Mouse (Mus musculus) stomach, embryonic 14.5 days (tissue): ENCODE results near the gene Map3k9. TPM values are rescaled to one million over a fixed set of nuclear protein-coding genes. Genes with fewer than 3 reads are reported as not detected.

Experiments
- ATAC-seq: fragments of 200-750 bp; cut with Nextera tagmentation; 2 replicates; pipeline ENCODE4 v1.8.0; 2017; ENCODE audit warnings: low read depth, moderate TSS enrichment; ENCODE audit not compliant: insufficient number of reproducible peaks, insufficient read depth, low FRiP score
- H3K27ac ChIP-seq: fragments of 300-500 bp; sonication (generic); 2 replicates; pipeline ENCODE4 v1.5.1; 2014; ENCODE audit warnings: mild to moderate bottlenecking, low read length, moderate library complexity, mixed read lengths
- H3K27me3 ChIP-seq: fragments of 300-500 bp; sonication (generic); 2 replicates; pipeline ENCODE4 v1.6.1; 2014; ENCODE audit warnings: low read length, control low read depth, mixed read lengths; ENCODE audit not compliant: control insufficient read depth, insufficient read depth
- H3K36me3 ChIP-seq: fragments of 300-500 bp; sonication (generic); 2 replicates; pipeline ENCODE4 v1.6.1; 2014; ENCODE audit warnings: mild to moderate bottlenecking, control low read depth, low read length, moderate library complexity, mixed read lengths; ENCODE audit not compliant: control insufficient read depth, insufficient read depth
- H3K4me1 ChIP-seq: fragments of 300-500 bp; sonication (generic); 2 replicates; pipeline ENCODE4 v1.6.1; 2014; ENCODE audit warnings: low read length, control low read depth, mixed read lengths; ENCODE audit not compliant: control insufficient read depth, insufficient read depth
- H3K4me2 ChIP-seq: fragments of 300-500 bp; sonication (generic); replicated peaks from 2 replicates; pipeline ENCODE4 v1.6.1; 2014; ENCODE audit warnings: low read depth, low read length, control low read depth
- H3K4me3 ChIP-seq: fragments of 300-500 bp; sonication (generic); 2 replicates; pipeline ENCODE4 v1.5.1; 2014; ENCODE audit warnings: low read depth, low read length, control low read depth
- H3K9ac ChIP-seq: fragments of 300-500 bp; sonication (generic); replicated peaks from 2 replicates; pipeline ENCODE4 v1.6.1; 2014; ENCODE audit warnings: low read depth, mild to moderate bottlenecking, control low read depth, low read length, moderate library complexity, mixed read lengths
- H3K9me3 ChIP-seq: fragments of 300-500 bp; sonication (generic); 2 replicates; pipeline ENCODE4 v1.6.1; 2016; ENCODE audit warnings: low read depth, low read length, control low read depth; ENCODE audit not compliant: control insufficient read depth
- WGBS: fragments of 180-500 bp; shearing (Covaris S2); extraction: QIAGEN DNeasy Blood & Tissue Kit; methylation state at CpG from one replicate; pipeline ENCODE4 v1.1.7; 2014; 5-methylcytosine and 5-hydroxymethylcytosine counted together
- polyA plus RNA-seq: library from polyadenylated mRNA; unstranded; fragments of >200 nt; fragmentation: Nextera tagmentation; extraction: Ambion mirVana; gene quantifications from 2 replicates; pipeline ENCODE4 v1.2.1, GENCODE M21; 2014

Gene Map3k9
- polyA plus RNA-seq, 1 experiment from 2014 or later = 2.5 TPM

GRCm38 (mm10) chr12:81796541-81796940, 15.6 kb upstream of the Map3k9 start:
- Histone ChIP-seq H3K36me3 (no peaks in the 10 kb centered on the region), H3K9ac (no peak overlapping the region), H3K9me3 (no peaks in the 10 kb centered on the region), H3K4me3 (no peak overlapping the region), H3K4me2 (no peak overlapping the region), H3K27ac (no peak overlapping the region), H3K27me3 (no peaks in the 10 kb centered on the region), H3K4me1 (no peaks in the 10 kb centered on the region)
- WGBS = 7% methylated on average over 7 of the region's 7 CpGs
- no peak for ATAC-seq

GRCm38 (mm10) chr12:81792511-81793218, 11.7 kb upstream of the Map3k9 start:
- WGBS = 60% methylated on average over 6 of the region's 6 CpGs
- Histone ChIP-seq H3K9ac (no peak overlapping the region), H3K36me3 (no peaks in the 10 kb centered on the region)

GRCm38 (mm10) chr12:81789499-81789898, 8.5 kb upstream of the Map3k9 start:
- ATAC-seq = no peak

More at GRCm38 (mm10) chr12:81792511-81793218, 11.7 kb upstream of the Map3k9 start:
- no peak overlapping the region for H3K4me2 ChIP-seq
- no peak overlapping the region for H3K4me3 ChIP-seq
- no peaks in the 10 kb centered on the region for H3K9me3 ChIP-seq
- H3K4me1 ChIP-seq = no peaks in the 10 kb centered on the region
- H3K27me3 ChIP-seq = no peaks in the 10 kb centered on the region
- H3K27ac ChIP-seq = no peak overlapping the region
- ATAC-seq = no peak

GRCm38 (mm10) chr12:81788672-81789084, 7.7 kb upstream of the Map3k9 start:
- no peaks in the 10 kb centered on the region for H3K9me3 ChIP-seq
- no peak overlapping the region for H3K27ac ChIP-seq
- no peaks in the 10 kb centered on the region for H3K27me3 ChIP-seq
- no peak overlapping the region for H3K4me2 ChIP-seq
- H3K9ac ChIP-seq = no peak overlapping the region
- ATAC-seq = peak; percentile 25; the same call in 1 of the 2 replicates
- 3% methylated on average over 9 of the region's 9 CpGs for WGBS
- no peak overlapping the region for H3K4me3 ChIP-seq
- H3K4me1 ChIP-seq = no peaks in the 10 kb centered on the region
- no peaks in the 10 kb centered on the region for H3K36me3 ChIP-seq

More at GRCm38 (mm10) chr12:81789499-81789898, 8.5 kb upstream of the Map3k9 start:
- 54% methylated on average over 2 of the region's 2 CpGs for WGBS
- Histone ChIP-seq H3K9ac (no peak overlapping the region), H3K27ac (no peak overlapping the region), H3K4me3 (no peak overlapping the region), H3K36me3 (no peaks in the 10 kb centered on the region), H3K9me3 (no peaks in the 10 kb centered on the region), H3K4me2 (no peak overlapping the region), H3K4me1 (no peaks in the 10 kb centered on the region), H3K27me3 (no peaks in the 10 kb centered on the region)

GRCm38 (mm10) chr12:81787262-81787661, 6.3 kb upstream of the Map3k9 start:
- no peak overlapping the region for H3K27ac ChIP-seq
- ATAC-seq = no peak
- no peaks in the 10 kb centered on the region for H3K9me3 ChIP-seq
- WGBS = 48% methylated on average over 12 of the region's 12 CpGs
- no peaks in the 10 kb centered on the region for H3K4me1 ChIP-seq
- no peaks in the 10 kb centered on the region for H3K36me3 ChIP-seq
- no peak overlapping the region for H3K9ac ChIP-seq
- H3K4me3 ChIP-seq = no peak overlapping the region
- H3K4me2 ChIP-seq = no peak overlapping the region
- H3K27me3 ChIP-seq = no peaks in the 10 kb centered on the region

GRCm38 (mm10) chr12:81783301-81783700, 2.3 kb upstream of the Map3k9 start:
- WGBS = 51% methylated on average over 4 of the region's 4 CpGs
- H3K27ac ChIP-seq = no peak overlapping the region; the same call in 1 of the 2 replicates
- H3K4me2 ChIP-seq = no peak overlapping the region
- no peaks in the 10 kb centered on the region for H3K9me3 ChIP-seq
- no peak for ATAC-seq
- no peak overlapping the region for H3K9ac ChIP-seq
- H3K4me1 ChIP-seq = 0 out of 2 replicates have a peak, but pooled peaks cover 1% of the 10 kb centered on the region
- H3K36me3 ChIP-seq = no peaks in the 10 kb centered on the region
- 0 out of 2 replicates have a peak, but pooled peaks cover 6% of the 10 kb centered on the region for H3K27me3 ChIP-seq
- H3K4me3 ChIP-seq = no peak overlapping the region

- ATAC-seq = no peak
- no peaks in the 10 kb centered on the region for H3K36me3 ChIP-seq
- H3K27ac ChIP-seq = no peak overlapping the region
- 78% methylated on average over 6 of the region's 6 CpGs for WGBS
- H3K9me3 ChIP-seq = no peaks in the 10 kb centered on the region
- no peak overlapping the region for H3K4me3 ChIP-seq
- H3K4me1 ChIP-seq = 0 out of 2 replicates have a peak, but pooled peaks cover 2% of the 10 kb centered on the region
- 0 out of 2 replicates have a peak, but pooled peaks cover 6% of the 10 kb centered on the region for H3K27me3 ChIP-seq
- H3K4me2 ChIP-seq = no peak overlapping the region
- H3K9ac ChIP-seq = no peak overlapping the region
These were observed 1.6 kb upstream of the Map3k9 start for GRCm38 (mm10) chr12:81782606-81783005.

- H3K27me3 ChIP-seq = 0 out of 2 replicates have a peak, but pooled peaks cover 6% of the 10 kb centered on the region
- H3K4me1 ChIP-seq = 0 out of 2 replicates have a peak, but pooled peaks cover 2% of the 10 kb centered on the region
- no peaks in the 10 kb centered on the region for H3K36me3 ChIP-seq
- peak overlapping the region; percentile 61 for H3K9ac ChIP-seq
- ATAC-seq = no peak; the same call in 1 of the 2 replicates
- peak overlapping the region; percentile 84 for H3K4me2 ChIP-seq
- H3K4me3 ChIP-seq = peak overlapping the region; percentile 63
- under 1% methylated on average over 84 of the region's 91 CpGs for WGBS
- H3K27ac ChIP-seq = peak overlapping the region; percentile 75
- H3K9me3 ChIP-seq = no peaks in the 10 kb centered on the region
These were observed 493 bp downstream of the Map3k9 start for GRCm38 (mm10) chr12:81780271-81781093.
